Mouse (Mus musculus): ENCODE results near the gene Gpr152. TPM values are rescaled to one million over a fixed set of nuclear protein-coding genes. Genes with fewer than 3 reads are reported as not detected.

The Gpr152 gene
- 0.05 and 0.08 TPM in 2 replicates for polyA plus RNA-seq (2012; rRNA removed)

GRCm38 (mm10) chr19:4139446-4139845 is at the start of gene Gpr152:
Gene Gpr152 (plus strand): TSS chr19:4139787.
- WGBS = 88% methylated on average over 2 of the region's 2 CpGs
- TF ChIP-seq POLR2A (IDR thresholded peaks at IDR 0.05; ENCODE audit: borderline replicate concordance, extremely low read depth, low read depth, low read length) = no peak
- no peak for DNase-seq
- H3K4me3 ChIP-seq (replicated peaks; ENCODE audit: extremely low read depth, low read depth, low read length) = no peak within 1 kb of the TSS
- H3K4me1 ChIP-seq (ENCODE audit: control insufficient read depth, insufficient read depth, low read length) = no peaks in the 10 kb centered on the region

GRCm38 (mm10) chr19:4090446-4090845 is 49.1 kb upstream of the Gpr152 start:
- DNase-seq = no peak
- TF ChIP-seq POLR2A (IDR thresholded peaks at IDR 0.05; ENCODE audit: borderline replicate concordance, extremely low read depth, low read depth, low read length) = no peak
- TF ChIP-seq CTCF (IDR thresholded peaks at IDR 0.05; ENCODE audit: insufficient read depth, low read length) = no peak
- H3K4me3 ChIP-seq (replicated peaks; ENCODE audit: extremely low read depth, low read depth, low read length) = no peak overlapping the region
- 81% methylated on average over 3 of the region's 3 CpGs for WGBS
- H3K4me1 ChIP-seq (ENCODE audit: control insufficient read depth, insufficient read depth, low read length) = no peaks in the 10 kb centered on the region

GRCm38 (mm10) chr19:4091383-4091782 is 48.2 kb upstream of the Gpr152 start:
- no peak overlapping the region for H3K4me3 ChIP-seq (replicated peaks; ENCODE audit: extremely low read depth, low read depth, low read length)
- no peaks in the 10 kb centered on the region; the same call in 1 of the 2 replicates for H3K4me1 ChIP-seq (ENCODE audit: control insufficient read depth, insufficient read depth, low read length)
- WGBS = 52% methylated on average over 2 of the region's 2 CpGs
- DNase-seq = no peak
- TF ChIP-seq CTCF (IDR thresholded peaks at IDR 0.05; ENCODE audit: insufficient read depth, low read length) (no peak), POLR2A (IDR thresholded peaks at IDR 0.05; ENCODE audit: borderline replicate concordance, extremely low read depth, low read depth, low read length) (no peak)

GRCm38 (mm10) chr19:4092750-4093149 is 46.8 kb upstream of the Gpr152 start:
- peaks cover 3% of the 10 kb centered on the region for H3K4me1 ChIP-seq (ENCODE audit: control insufficient read depth, insufficient read depth, low read length)
- no peak for DNase-seq
- WGBS = 78% methylated on average over 3 of the region's 3 CpGs
- H3K4me3 ChIP-seq (replicated peaks; ENCODE audit: extremely low read depth, low read depth, low read length) = no peak overlapping the region
- TF ChIP-seq CTCF (IDR thresholded peaks at IDR 0.05; ENCODE audit: insufficient read depth, low read length) (no peak), POLR2A (IDR thresholded peaks at IDR 0.05; ENCODE audit: borderline replicate concordance, extremely low read depth, low read depth, low read length) (no peak)

GRCm38 (mm10) chr19:4093772-4094171 is 45.8 kb upstream of the Gpr152 start:
- Histone ChIP-seq H3K4me3 (replicated peaks; ENCODE audit: extremely low read depth, low read depth, low read length) (no peak overlapping the region), H3K4me1 (ENCODE audit: control insufficient read depth, insufficient read depth, low read length) (peaks cover 6% of the 10 kb centered on the region)
- WGBS = 41% methylated on average over 7 of the region's 7 CpGs
- DNase-seq = no peak
- TF ChIP-seq POLR2A (IDR thresholded peaks at IDR 0.05; ENCODE audit: borderline replicate concordance, extremely low read depth, low read depth, low read length) (no peak), CTCF (IDR thresholded peaks at IDR 0.05; ENCODE audit: insufficient read depth, low read length) (no peak)

- WGBS = 67% methylated on average over 3 of the region's 3 CpGs
- H3K4me1 ChIP-seq (ENCODE audit: control insufficient read depth, insufficient read depth, low read length) = peaks cover 8% of the 10 kb centered on the region
- no peak for TF ChIP-seq POLR2A (IDR thresholded peaks at IDR 0.05; ENCODE audit: borderline replicate concordance, extremely low read depth, low read depth, low read length)
- no peak for TF ChIP-seq CTCF (IDR thresholded peaks at IDR 0.05; ENCODE audit: insufficient read depth, low read length)
- H3K4me3 ChIP-seq (replicated peaks; ENCODE audit: extremely low read depth, low read depth, low read length) = no peak overlapping the region
- DNase-seq = no peak
Observed at GRCm38 (mm10) chr19:4094348-4094747, 45.2 kb upstream of the Gpr152 start.

GRCm38 (mm10) chr19:4094774-4095303 is 44.7 kb upstream of the Gpr152 start:
- Histone ChIP-seq H3K4me3 (replicated peaks; ENCODE audit: extremely low read depth, low read depth, low read length) (no peak overlapping the region), H3K4me1 (ENCODE audit: control insufficient read depth, insufficient read depth, low read length) (peaks cover 11% of the 10 kb centered on the region)
- DNase-seq = no peak
- TF ChIP-seq POLR2A (IDR thresholded peaks at IDR 0.05; ENCODE audit: borderline replicate concordance, extremely low read depth, low read depth, low read length) (no peak), CTCF (IDR thresholded peaks at IDR 0.05; ENCODE audit: insufficient read depth, low read length) (no peak)
- 73% methylated on average over 5 of the region's 5 CpGs for WGBS

- Histone ChIP-seq H3K4me1 (ENCODE audit: control insufficient read depth, insufficient read depth, low read length) (peaks cover 13% of the 10 kb centered on the region), H3K4me3 (replicated peaks; ENCODE audit: extremely low read depth, low read depth, low read length) (no peak overlapping the region)
- DNase-seq = no peak
- 87% methylated on average over 3 of the region's 3 CpGs for WGBS
- no peak for TF ChIP-seq CTCF (IDR thresholded peaks at IDR 0.05; ENCODE audit: insufficient read depth, low read length)
- TF ChIP-seq POLR2A (IDR thresholded peaks at IDR 0.05; ENCODE audit: borderline replicate concordance, extremely low read depth, low read depth, low read length) = no peak
Observed at GRCm38 (mm10) chr19:4095802-4096201, 43.8 kb upstream of the Gpr152 start.

- under 1% methylated on average over 65 of the region's 65 CpGs for WGBS
- Histone ChIP-seq H3K4me3 (replicated peaks; ENCODE audit: extremely low read depth, low read depth, low read length) (peak within 1 kb of the TSS; percentile 85), H3K4me1 (ENCODE audit: control insufficient read depth, insufficient read depth, low read length) (peaks cover 13% of the 10 kb centered on the region)
- TF ChIP-seq POLR2A (IDR thresholded peaks at IDR 0.05; ENCODE audit: borderline replicate concordance, extremely low read depth, low read depth, low read length) = peak; percentile 77; the same call in 1 of the 2 replicates
- TF ChIP-seq CTCF (IDR thresholded peaks at IDR 0.05; ENCODE audit: insufficient read depth, low read length) = no peak
- DNase-seq = peak; percentile 100
Observed at GRCm38 (mm10) chr19:4096642-4097440, 42.7 kb upstream of the Gpr152 start, which contains the start of gene Cdk2ap2. Gene Cdk2ap2 (plus strand): TSS chr19:4097182.

- H3K4me1 ChIP-seq (ENCODE audit: control insufficient read depth, insufficient read depth, low read length) = peaks cover 13% of the 10 kb centered on the region
- 2% methylated on average over 21 of the region's 21 CpGs for WGBS
- TF ChIP-seq POLR2A (IDR thresholded peaks at IDR 0.05; ENCODE audit: borderline replicate concordance, extremely low read depth, low read depth, low read length) = no peak
- TF ChIP-seq CTCF (IDR thresholded peaks at IDR 0.05; ENCODE audit: insufficient read depth, low read length) = no peak
- no peak for DNase-seq
- H3K4me3 ChIP-seq (replicated peaks; ENCODE audit: extremely low read depth, low read depth, low read length) = peak overlapping the region; percentile 72
Observed at GRCm38 (mm10) chr19:4097441-4097825, 42.2 kb upstream of the Gpr152 start.
